Mouse (Mus musculus) liver, postnatal 0 days (tissue): ENCODE measurements around the gene Dda1.

Experiments
- CTCF ChIP-seq: sonication (generic); IDR thresholded peaks from 2 replicates; pipeline ENCODE4 v1.5.1; 2016; ENCODE audit warnings: antibody characterized with exemption, low read depth
- EP300 ChIP-seq: IDR thresholded peaks from 2 replicates; pipeline ENCODE4 v1.6.1; 2016; ENCODE audit warnings: antibody characterized with exemption, low read depth, mild to moderate bottlenecking

DNA sequence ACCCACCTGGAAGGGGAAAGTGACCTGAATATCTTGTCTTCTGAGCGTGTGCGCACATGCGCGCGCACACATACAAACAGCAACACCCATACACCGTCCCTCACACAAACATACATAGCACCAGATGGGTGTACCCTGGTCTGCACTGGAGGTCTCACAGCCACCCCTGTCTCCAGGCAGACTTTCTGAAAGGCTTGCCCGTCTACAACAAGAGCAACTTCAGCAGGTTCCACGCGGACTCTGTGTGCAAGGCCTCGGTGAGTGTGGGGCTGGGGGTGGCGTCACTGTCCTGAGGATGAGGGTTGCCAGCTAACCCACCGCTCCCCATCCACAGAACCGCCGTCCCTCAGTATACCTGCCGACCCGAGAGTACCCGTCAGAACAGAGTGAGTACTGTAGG, 2.9 kb downstream of the Dda1 start:
- TF ChIP-seq CTCF (no peak), EP300 (no peak)
